38 mouse cellular contexts compared by ENCODE assay signal in the genomic region with DNA sequence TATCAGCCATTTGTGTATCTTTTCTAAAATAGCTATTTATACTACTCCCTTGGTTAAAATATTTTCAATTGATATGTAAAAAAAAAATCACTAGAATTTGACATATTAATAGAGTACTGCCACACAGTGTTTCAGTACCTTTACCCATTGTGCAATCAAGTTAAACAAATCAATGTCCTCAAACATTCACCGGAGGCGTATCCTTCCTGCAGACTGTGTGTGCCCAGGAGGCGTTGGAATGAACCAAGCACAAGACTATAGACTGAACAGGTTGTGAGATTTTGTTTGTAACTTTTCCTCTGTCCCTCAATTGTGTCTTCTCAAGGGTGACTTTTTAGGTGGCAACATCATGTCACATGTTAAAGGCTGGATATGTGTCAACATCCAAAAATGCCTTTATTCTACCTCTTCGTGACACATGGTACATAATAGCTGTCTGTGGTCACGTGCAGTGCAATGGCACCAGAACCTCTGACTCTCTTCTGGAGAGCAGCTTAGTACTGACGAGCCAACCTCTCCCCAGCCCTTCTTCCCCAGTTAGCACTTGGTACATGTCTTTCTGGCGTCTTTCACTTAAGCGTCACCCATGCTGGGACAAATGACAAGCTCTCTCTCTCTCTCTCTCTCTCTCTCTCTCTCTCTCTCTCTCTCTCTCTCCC. TPM values are rescaled to one million over a fixed set of nuclear protein-coding genes. Genes with fewer than 3 reads are reported as not detected.
"Had no signal": no experiment of that assay in that cellular context is flagged by ENCODE, and none has a peak within 500 bp of the region (broad histone marks: within the 10 kb centered on the region; RNA-seq: fewer than 3 reads in every experiment).

No protein-coding gene starts in this region.

- H3K36me3 ChIP-seq: heart, embryonic 10.5 days; heart, embryonic 12.5 days; hindbrain, embryonic 10.5 days; hindbrain, embryonic 13.5 days; hindbrain, embryonic 15.5 days; kidney, embryonic 15.5 days; limb, embryonic 10.5 days; limb, embryonic 12.5 days had no signal

- DNase-seq: forebrain, postnatal 0 days; gastrocnemius, postnatal 14 days; heart, adult 18-20 months; heart, postnatal 10 days; heart, postnatal 4 days; kidney, adult 11 months; kidney, adult 2 months; kidney, adult 9 months; kidney, postnatal 14 days; kidney, postnatal 36 days had no signal

- ATAC-seq: forebrain, postnatal 0 days; hindbrain, postnatal 0 days; intestine, embryonic 16.5 days had no signal

- H3K4me2 ChIP-seq: heart, embryonic 12.5 days; hindbrain, embryonic 13.5 days; hindbrain, embryonic 15.5 days; kidney, embryonic 15.5 days; limb, embryonic 12.5 days had no signal

- H3K9ac ChIP-seq: forebrain, postnatal 0 days; heart, embryonic 12.5 days; hindbrain, embryonic 13.5 days; hindbrain, embryonic 15.5 days; kidney, embryonic 15.5 days; limb, embryonic 12.5 days had no signal

- H3K4me3 ChIP-seq: heart, embryonic 10.5 days; heart, embryonic 12.5 days; hindbrain, embryonic 10.5 days; hindbrain, embryonic 13.5 days; hindbrain, embryonic 15.5 days; kidney, embryonic 15.5 days; layer of hippocampus, adult 2 months; left cerebral cortex, adult 2 months; limb, embryonic 10.5 days; limb, embryonic 12.5 days had no signal

- H3K9me3 ChIP-seq: heart, embryonic 10.5 days; heart, embryonic 12.5 days; hindbrain, embryonic 10.5 days; hindbrain, embryonic 13.5 days; hindbrain, embryonic 15.5 days; limb, embryonic 10.5 days had no signal

- H3K27ac ChIP-seq: heart, embryonic 10.5 days; hindbrain, embryonic 10.5 days; hindbrain, embryonic 13.5 days; hindbrain, embryonic 15.5 days; hindbrain, postnatal 0 days; kidney, embryonic 15.5 days; kidney, postnatal 0 days; layer of hippocampus, adult 2 months; left cerebral cortex, adult 2 months; limb, embryonic 10.5 days; limb, embryonic 12.5 days had no signal

RNA-seq across cellular contexts. Expression of a gene that starts 51.0 kb away (rescaled TPM):
- total RNA-seq: forebrain, postnatal 0 days; gastrocnemius, adult 18-20 months; gastrocnemius, adult 8-10 months; gastrocnemius, postnatal 14 days; gastrocnemius, postnatal 4 days; granulocyte monocyte progenitor cell, adult 5-6 weeks; heart, adult 18-20 months; heart, adult 8-10 months; heart, postnatal 10 days; heart, postnatal 25 days; heart, postnatal 4 days; hindbrain, postnatal 0 days; layer of hippocampus, adult 2 months; layer of hippocampus, postnatal 10 days; layer of hippocampus, postnatal 25 days; left cerebral cortex, adult 2 months; left cerebral cortex, postnatal 14 days; left cerebral cortex, postnatal 36 days had no signal
- polyA plus RNA-seq: forebrain, postnatal 0 days; heart, embryonic 10.5 days; heart, embryonic 12.5 days; heart, embryonic 14.5 days; heart, embryonic 16.5 days; hindbrain, embryonic 10.5 days; hindbrain, embryonic 13.5 days; hindbrain, embryonic 15.5 days; hindbrain, postnatal 0 days; intestine, embryonic 14.5 days; intestine, embryonic 16.5 days; kidney, adult 2 months; kidney, embryonic 15.5 days; kidney, postnatal 0 days; large intestine, adult 2 months; limb, embryonic 10.5 days; limb, embryonic 12.5 days; limb, embryonic 14.5 days had no signal
